Mouse (Mus musculus) embryonic facial prominence, embryonic 11.5 days (tissue): ENCODE results near the gene Med28. TPM values are rescaled to one million over a fixed set of nuclear protein-coding genes. Genes with fewer than 3 reads are reported as not detected.

Source experiments
- ATAC-seq: fragments of 200-750 bp; cut with Nextera tagmentation; replicated peaks from 2 replicates; pipeline ENCODE4 v1.8.0; 2017; ENCODE audit warnings: low read depth; ENCODE audit not compliant: insufficient number of reproducible peaks, low FRiP score, low TSS enrichment
- DNase-seq: peaks from one replicate; pipeline ENCODE4 v3.0.0-alpha.2; 2015; ENCODE audit warnings: low spot score
- H3K27ac ChIP-seq: fragments of 300-500 bp; sonication (generic); replicated peaks from 2 replicates; pipeline ENCODE4 v1.5.1; 2014; ENCODE audit warnings: mild to moderate bottlenecking, low read depth, low read length, control low read depth
- H3K27me3 ChIP-seq: fragments of 300-500 bp; sonication (generic); 2 replicates; pipeline ENCODE4 v1.6.1; 2014; ENCODE audit warnings: mild to moderate bottlenecking, low read length, moderate library complexity, mixed read lengths; ENCODE audit not compliant: control insufficient read depth, insufficient read depth
- H3K36me3 ChIP-seq: fragments of 300-500 bp; sonication (generic); replicated peaks from 2 replicates; pipeline ENCODE4 v1.6.1; 2014; ENCODE audit warnings: low read depth, mild to moderate bottlenecking, low read length, moderate library complexity, mixed read lengths; ENCODE audit not compliant: control insufficient read depth, insufficient read depth
- H3K4me1 ChIP-seq: fragments of 300-500 bp; sonication (generic); 2 replicates; pipeline ENCODE4 v1.6.1; 2014; ENCODE audit warnings: low read length, mixed read lengths; ENCODE audit not compliant: control insufficient read depth, insufficient read depth
- H3K4me2 ChIP-seq: fragments of 300-500 bp; sonication (generic); 2 replicates; pipeline ENCODE4 v1.6.1; 2014; ENCODE audit warnings: low read depth, mild to moderate bottlenecking, control low read depth, low read length, moderate library complexity
- H3K4me3 ChIP-seq: fragments of 300-500 bp; sonication (generic); 2 replicates; pipeline ENCODE4 v1.5.1; 2014; ENCODE audit warnings: low read depth, low read length, control low read depth
- H3K9ac ChIP-seq: fragments of 300-500 bp; sonication (generic); replicated peaks from 2 replicates; pipeline ENCODE4 v1.6.1; 2014; ENCODE audit warnings: mild to moderate bottlenecking, control low read depth, low read length
- H3K9me3 ChIP-seq: fragments of 300-500 bp; sonication (generic); replicated peaks from 2 replicates; pipeline ENCODE4 v1.6.1; 2016; ENCODE audit warnings: mild to moderate bottlenecking, low read length, inconsistent platforms, mixed read lengths; ENCODE audit not compliant: control insufficient read depth
- WGBS: fragments of 180-500 bp; shearing (Covaris S2); extraction: QIAGEN DNeasy Blood & Tissue Kit; methylation state at CpG from one replicate; pipeline ENCODE4 v1.1.7; 2014; 5-methylcytosine and 5-hydroxymethylcytosine counted together
- polyA plus RNA-seq: library from polyadenylated mRNA; unstranded; fragments of >200 nt; fragmentation: Nextera tagmentation; extraction: Ambion mirVana; gene quantifications from 2 replicates; pipeline ENCODE4 v1.2.1, GENCODE M21; 2014

Med28 gene
- polyA plus RNA-seq, 1 experiment from 2014 or later: 300 TPM

DNA sequence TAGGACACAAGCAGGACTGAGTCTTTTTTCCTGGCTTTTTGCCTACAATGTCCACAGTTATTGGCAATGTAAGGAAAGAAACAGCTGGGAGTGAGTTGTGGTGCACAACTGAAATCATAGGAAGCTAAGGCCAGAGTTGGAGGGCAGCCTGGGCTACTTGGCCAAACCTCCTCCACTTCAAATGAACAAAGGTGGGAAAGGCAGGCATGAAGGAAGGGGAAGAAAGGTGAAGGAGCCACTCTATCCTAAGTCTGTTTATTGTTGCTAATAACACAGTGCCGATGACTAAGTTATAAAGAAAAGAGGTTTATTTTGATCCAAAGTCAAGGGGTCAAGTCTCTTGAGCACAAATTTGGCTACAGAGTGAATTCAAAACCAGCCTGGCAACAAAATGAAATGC, 57.3 kb downstream of the Med28 start:
- Histone ChIP-seq H3K4me3 (no peak overlapping the region), H3K4me1 (no peaks in the 10 kb centered on the region), H3K27ac (no peak overlapping the region), H3K9me3 (no peaks in the 10 kb centered on the region), H3K36me3 (no peaks in the 10 kb centered on the region), H3K27me3 (no peaks in the 10 kb centered on the region), H3K9ac (no peak overlapping the region), H3K4me2 (no peak overlapping the region)
- WGBS: 83% methylated on average over 1 of the region's 1 CpGs
- ATAC-seq (no peak), DNase-seq (no peak)

Other genes starting within 250 kb of the Med28 start
- gene Qdpr, start 70.0 kb upstream of the Med28 start, polyA plus RNA-seq: 127 and 131 TPM in 2 replicates
- 0.22 TPM in 2 replicates for gene Clrn2, start 66.5 kb upstream of the Med28 start, polyA plus RNA-seq
- 101 and 103 TPM in 2 replicates for gene Lap3, start 26.9 kb upstream of the Med28 start, polyA plus RNA-seq
- 0.72 and 0.73 TPM in 2 replicates for gene Fam184b, start 119.4 kb downstream of the Med28 start, polyA plus RNA-seq
- 86.9 and 101 TPM in 2 replicates for gene Ncapg, start 149.7 kb downstream of the Med28 start, polyA plus RNA-seq